Mouse (Mus musculus) spleen, postnatal 10 days (tissue): ENCODE results near the gene Ssbp3.

ENCODE experiments used
- DNase-seq, 2 experiments: peaks; one replicate each; pipeline ENCODE4 v3.0.0; 2021 to 2022; ENCODE audit warnings: low spot score in 2 of 2

Ssbp3 gene

GRCm38 (mm10) chr4:106934931-106935582 lies 24.6 kb downstream of the Ssbp3 start:
- no peak for DNase-seq

- DNase-seq, result no peak
Measured at GRCm38 (mm10) chr4:106935583-106935935, 25.1 kb downstream of the Ssbp3 start.

GRCm38 (mm10) chr4:106936041-106936440 lies 25.5 kb downstream of the Ssbp3 start:
- no peak for DNase-seq

GRCm38 (mm10) chr4:106936741-106937140 lies 26.2 kb downstream of the Ssbp3 start:
- no peak for DNase-seq

GRCm38 (mm10) chr4:106938506-106939222 lies 28.2 kb downstream of the Ssbp3 start:
- no peak for DNase-seq

GRCm38 (mm10) chr4:106939223-106939918 lies 28.9 kb downstream of the Ssbp3 start:
- DNase-seq, result no peak

- DNase-seq, result no peak
Measured at GRCm38 (mm10) chr4:106939919-106940227, 29.4 kb downstream of the Ssbp3 start.

GRCm38 (mm10) chr4:106940945-106941344 lies 30.4 kb downstream of the Ssbp3 start:
- no peak for DNase-seq

- no peak for DNase-seq
Measured at GRCm38 (mm10) chr4:106941475-106941874, 31.0 kb downstream of the Ssbp3 start.

- DNase-seq, result no peak
Measured at GRCm38 (mm10) chr4:106942491-106942890, 32.0 kb downstream of the Ssbp3 start.

GRCm38 (mm10) chr4:106943627-106944026 lies 33.1 kb downstream of the Ssbp3 start:
- DNase-seq, result no peak

GRCm38 (mm10) chr4:106944898-106945297 lies 34.4 kb downstream of the Ssbp3 start:
- DNase-seq, result no peak

- no peak for DNase-seq
Measured at GRCm38 (mm10) chr4:106947741-106948140, 37.2 kb downstream of the Ssbp3 start.

GRCm38 (mm10) chr4:106948546-106948945 lies 38.0 kb downstream of the Ssbp3 start:
- DNase-seq, result no peak

GRCm38 (mm10) chr4:106949200-106949599 lies 38.7 kb downstream of the Ssbp3 start:
- no peak for DNase-seq

GRCm38 (mm10) chr4:106950801-106951200 lies 40.3 kb downstream of the Ssbp3 start:
- no peak for DNase-seq

GRCm38 (mm10) chr4:106951455-106951854 lies 41.0 kb downstream of the Ssbp3 start:
- DNase-seq, result peak in 1 of 2 experiments; percentile 42

GRCm38 (mm10) chr4:106953221-106953620 lies 42.7 kb downstream of the Ssbp3 start:
- no peak for DNase-seq

- DNase-seq, result no peak
Measured at GRCm38 (mm10) chr4:106953760-106954159, 43.3 kb downstream of the Ssbp3 start.

GRCm38 (mm10) chr4:106955729-106956712 lies 45.5 kb downstream of the Ssbp3 start:
- DNase-seq, result no peak

GRCm38 (mm10) chr4:106958117-106958516 lies 47.6 kb downstream of the Ssbp3 start:
- DNase-seq, result no peak

GRCm38 (mm10) chr4:106958561-106958960 lies 48.1 kb downstream of the Ssbp3 start:
- no peak for DNase-seq
